Mouse (Mus musculus) brain, embryonic 14.5 days (tissue): ENCODE data around the gene Col4a4.

ENCODE experiments used
- CTCF ChIP-seq: fragments of 200-500 bp; IDR thresholded peaks from 2 replicates; pipeline ENCODE4 v1.5.1; 2012; ENCODE audit warnings: inconsistent platforms, mild to moderate bottlenecking, moderate library complexity, borderline replicate concordance; ENCODE audit not compliant: insufficient read depth, insufficient read length; ENCODE audit errors: extremely low read depth
- POLR2A ChIP-seq: fragments of 200-500 bp; IDR thresholded peaks from 2 replicates; pipeline ENCODE4 v1.6.1; 2012; ENCODE audit warnings: mild to moderate bottlenecking, inconsistent platforms, borderline replicate concordance; ENCODE audit not compliant: poor library complexity, insufficient read depth, insufficient read length, severe bottlenecking; ENCODE audit errors: extremely low read depth

- TF ChIP-seq CTCF (no peak), POLR2A (no peak)
These were observed 668 bp downstream of the Col4a4 start for GRCm38 (mm10) chr1:82585981-82586380.
